Mouse (Mus musculus): ENCODE data around the gene Slc9a6.

Slc9a6 gene

Small RNA genes within 50 kb of the gene (microRNA-seq; reads per million reads assigned to microRNA genes)
- gene Mir5116: 0.86 to 1.1 reads per million in 2 experiments
